Mouse (Mus musculus) heart, adult 2 months (tissue): ENCODE results near the gene Cbl.

Experiments
- CTCF ChIP-seq: fragments of 200-600 bp; IDR thresholded peaks from 2 replicates; pipeline ENCODE4 v1.8.1; 2022; ENCODE audit warnings: antibody characterized with exemption, mild to moderate bottlenecking, moderate library complexity
- EP300 ChIP-seq: fragments of 200-500 bp; IDR thresholded peaks from 2 replicates; pipeline ENCODE4 v1.6.1; 2011; ENCODE audit warnings: low read depth, low read length, control low read depth; ENCODE audit not compliant: insufficient read depth

- no peak for TF ChIP-seq CTCF
- TF ChIP-seq EP300 = peak; percentile 64; the same call in 1 of the 2 replicates
Observed at GRCm38 (mm10) chr9:44096536-44096935, 137.3 kb downstream of the Cbl start.
